Mouse (Mus musculus) brown adipose tissue, adult 24 weeks (tissue): ENCODE results near the gene Apbb1. TPM values are rescaled to one million over a fixed set of nuclear protein-coding genes. Genes with fewer than 3 reads are reported as not detected.

Experiments used
- H3K27ac ChIP-seq: fragments of 200-500 bp; replicated peaks from 2 replicates; pipeline ENCODE4 v1.5.1; 2012; ENCODE audit warnings: low read depth, mild to moderate bottlenecking, low read length
- H3K4me1 ChIP-seq: fragments of 200-500 bp; 2 replicates; pipeline ENCODE4 v1.6.1; 2012; ENCODE audit warnings: low read length, mixed read lengths; ENCODE audit not compliant: control insufficient read depth, insufficient read depth, insufficient read length
- H3K4me3 ChIP-seq: fragments of 200-500 bp; 2 replicates; pipeline ENCODE4 v1.5.1; 2012; ENCODE audit warnings: low read depth, mild to moderate bottlenecking, low read length, moderate library complexity; ENCODE audit not compliant: insufficient read depth
- polyA plus RNA-seq: library from polyadenylated mRNA; stranded (reverse); fragments of >200 nt; gene quantifications from 2 replicates; pipeline ENCODE4 v1.2.4, GENCODE M21; 2012; ENCODE audit not compliant: missing spikeins, insufficient read depth, insufficient read length

Gene Apbb1
- polyA plus RNA-seq, 1 experiment = 5.9 TPM

DNA sequence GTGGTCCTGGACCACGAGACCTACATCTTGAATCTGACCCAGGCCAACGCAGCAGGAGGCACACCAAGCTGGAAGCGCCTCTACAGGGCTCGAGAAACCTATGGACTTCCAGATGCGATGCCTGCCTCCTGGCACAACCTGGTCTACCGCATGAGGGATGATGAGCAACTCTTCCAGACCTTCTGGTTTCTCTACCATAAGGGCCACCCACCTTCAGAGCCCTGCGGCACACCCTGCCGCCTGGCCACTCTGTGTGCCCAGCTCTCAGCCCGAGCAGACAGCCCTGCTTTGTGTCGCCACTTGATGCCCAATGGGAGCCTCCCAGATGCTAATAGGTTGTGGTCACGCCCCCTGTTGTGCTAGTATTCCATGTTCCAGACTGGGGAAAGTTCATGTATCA lies 23.8 kb downstream of the Apbb1 start:
- Histone ChIP-seq H3K4me3 (no peak overlapping the region), H3K4me1 (0 out of 2 replicates have a peak, but pooled peaks cover 10% of the 10 kb centered on the region), H3K27ac (no peak overlapping the region)

DNA sequence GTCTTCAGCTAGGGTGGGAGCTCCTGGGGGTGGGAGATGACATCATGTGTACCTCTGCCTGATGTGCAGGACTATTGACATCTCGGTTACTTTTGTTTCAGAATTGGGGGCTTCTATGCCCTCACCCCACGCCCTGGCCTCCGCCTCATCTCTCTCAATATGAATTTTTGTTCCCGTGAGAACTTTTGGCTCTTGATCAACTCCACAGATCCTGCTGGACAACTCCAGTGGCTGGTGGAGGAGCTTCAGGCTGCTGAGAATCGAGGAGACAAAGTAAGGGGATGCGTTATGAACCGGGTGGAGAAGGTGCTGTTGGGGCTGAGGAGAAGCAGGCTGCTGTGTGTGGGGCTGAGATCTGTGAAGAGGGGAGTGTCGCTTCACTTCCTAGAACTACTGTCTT lies 25.0 kb downstream of the Apbb1 start:
- H3K4me3 ChIP-seq = no peak overlapping the region
- no peak overlapping the region for H3K27ac ChIP-seq
- H3K4me1 ChIP-seq = 0 out of 2 replicates have a peak, but pooled peaks cover 10% of the 10 kb centered on the region

DNA sequence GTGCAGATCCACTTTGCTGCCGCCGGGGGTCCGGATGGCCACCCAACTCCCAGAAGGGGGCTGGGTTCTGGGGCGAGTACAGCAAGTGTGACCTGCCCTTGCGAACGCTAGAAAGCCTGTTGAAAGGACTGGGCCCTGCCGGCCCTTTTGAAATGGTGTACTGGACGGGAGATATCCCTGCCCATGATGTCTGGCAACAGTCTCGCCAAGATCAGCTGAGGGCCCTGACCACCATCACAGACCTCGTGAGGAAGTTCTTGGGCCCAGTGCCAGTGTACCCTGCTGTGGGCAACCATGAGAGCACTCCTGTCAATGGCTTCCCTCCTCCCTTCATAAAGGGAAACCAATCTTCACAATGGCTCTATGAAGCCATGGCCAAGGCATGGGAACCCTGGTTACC lies 25.9 kb downstream of the Apbb1 start:
- H3K27ac ChIP-seq = no peak overlapping the region
- H3K4me3 ChIP-seq = peak overlapping the region; percentile 76; the same call in 1 of the 2 replicates
- 0 out of 2 replicates have a peak, but pooled peaks cover 10% of the 10 kb centered on the region for H3K4me1 ChIP-seq

DNA sequence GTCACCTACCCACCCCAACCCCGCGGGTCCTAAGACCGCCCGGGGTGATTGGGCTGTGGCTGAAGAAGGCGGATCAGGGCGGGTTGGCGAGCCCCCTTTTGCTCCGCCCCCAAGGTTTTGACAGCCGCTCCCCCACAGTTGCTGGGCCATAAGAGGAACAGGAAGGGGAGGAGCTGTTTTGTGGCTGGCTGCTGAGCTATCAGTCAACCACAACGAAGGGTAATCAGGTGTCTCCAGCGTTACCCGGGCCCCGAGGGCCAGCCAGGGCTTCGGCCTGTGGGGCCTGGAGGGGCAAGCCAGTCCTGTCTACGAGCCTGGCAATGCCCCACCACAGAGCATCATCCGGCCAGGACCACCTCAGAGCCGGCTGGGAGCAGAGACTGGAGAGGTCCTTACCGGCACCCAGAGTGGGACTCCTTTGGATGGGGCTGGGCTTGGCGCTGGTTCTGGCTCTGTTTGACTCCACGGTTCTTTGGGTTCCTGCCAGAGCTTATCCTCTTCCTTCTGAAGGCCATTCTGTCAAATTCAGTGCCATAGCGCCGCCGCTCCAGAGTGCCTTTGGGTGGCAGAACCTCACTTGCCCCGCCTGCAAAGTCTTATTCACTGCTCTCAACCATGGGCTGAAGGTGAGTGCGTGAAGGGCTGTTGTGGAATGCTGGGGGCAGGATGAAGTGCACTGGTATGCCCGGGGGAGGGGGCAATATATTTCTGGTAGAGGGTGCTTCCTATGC lies 27.1 kb downstream of the Apbb1 start, which contains the start of gene Smpd1:
Gene Smpd1, plus strand, starts transcription at position 149 of the 731 bp plus-strand sequence.
- Histone ChIP-seq H3K4me3 (peak within 1 kb of the TSS; percentile 76), H3K4me1 (0 out of 2 replicates have a peak, but pooled peaks cover 10% of the 10 kb centered on the region), H3K27ac (peak within 1 kb of the TSS; percentile 51)

DNA sequence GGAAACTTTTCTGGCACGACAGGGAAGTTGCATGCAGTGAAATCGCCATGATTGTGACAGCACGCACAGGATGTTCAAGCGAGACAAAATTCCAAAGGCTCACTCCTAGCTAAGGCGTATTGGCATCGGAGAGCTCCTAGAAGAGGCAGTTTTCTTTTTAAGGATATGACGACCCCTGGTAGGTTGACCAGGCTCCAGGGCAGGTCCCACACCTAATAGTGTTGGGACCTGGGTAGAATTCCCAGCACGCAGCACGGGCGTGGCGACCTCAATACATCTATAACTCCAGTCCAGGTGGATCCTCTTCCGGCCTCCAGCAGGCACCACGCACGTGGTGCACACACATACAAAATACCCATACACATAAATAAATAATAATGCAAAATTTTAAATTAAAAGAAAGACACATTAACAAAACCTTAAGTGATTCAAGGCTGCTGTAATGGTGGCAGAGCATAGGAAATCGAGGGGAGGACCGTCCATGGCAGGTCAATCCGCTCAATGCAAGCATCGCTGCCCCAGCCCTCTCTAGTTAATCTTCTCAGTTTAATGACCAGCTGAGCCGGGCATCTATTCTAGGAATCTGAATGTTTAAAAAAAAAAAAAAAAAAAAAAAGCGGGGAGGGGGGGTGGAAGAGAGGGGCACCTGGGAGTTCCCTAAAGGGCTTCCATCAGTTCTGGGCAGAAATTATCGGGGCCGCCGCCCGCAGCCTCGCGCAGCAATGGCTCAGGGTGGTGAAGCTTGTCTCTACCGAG lies 27.8 kb downstream of the Apbb1 start:
- 0 out of 2 replicates have a peak, but pooled peaks cover 10% of the 10 kb centered on the region for H3K4me1 ChIP-seq
- peak overlapping the region; percentile 76 for H3K4me3 ChIP-seq
- H3K27ac ChIP-seq = no peak overlapping the region; the same call in 1 of the 2 replicates

DNA sequence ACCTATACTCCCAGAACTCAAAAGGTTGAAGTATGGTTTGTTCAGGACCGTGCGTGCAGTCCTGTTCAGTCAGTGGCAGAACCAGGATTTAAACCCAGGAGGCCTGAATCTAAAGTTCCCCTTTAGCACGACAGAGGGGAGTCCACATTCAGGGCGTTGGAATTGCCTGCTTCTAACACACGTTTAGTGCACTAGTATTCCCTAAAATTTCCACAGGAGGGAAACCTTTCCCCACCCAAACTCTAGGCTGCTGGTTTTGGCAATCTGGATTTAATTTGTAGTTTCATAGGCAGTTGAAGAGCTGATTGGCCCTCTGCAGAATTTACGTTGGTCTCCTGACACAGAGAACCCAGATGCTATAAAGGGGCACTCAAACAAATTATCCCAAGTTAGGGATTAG lies 32.4 kb downstream of the Apbb1 start:
- Histone ChIP-seq H3K27ac (no peak overlapping the region), H3K4me1 (0 out of 2 replicates have a peak, but pooled peaks cover 4% of the 10 kb centered on the region)

DNA sequence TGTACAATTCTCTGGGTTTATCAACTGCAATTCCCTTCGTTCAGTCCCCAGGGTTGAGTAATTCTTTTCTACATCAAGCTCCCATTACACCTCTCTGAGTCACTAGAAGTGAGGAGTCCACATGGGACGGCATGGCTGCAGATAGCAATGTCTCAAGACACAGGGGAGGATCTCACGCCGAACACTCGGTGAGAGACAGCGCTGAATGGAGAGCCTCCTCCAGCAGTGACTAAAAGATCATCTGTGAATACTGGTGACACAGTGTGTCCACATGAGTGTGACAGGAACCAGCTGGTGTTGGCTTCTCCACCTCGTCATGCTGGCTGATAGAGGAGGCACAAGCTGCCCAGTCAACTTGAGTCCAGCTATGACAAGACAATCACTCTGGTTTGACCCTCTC lies 33.5 kb downstream of the Apbb1 start:
- no peak overlapping the region for H3K27ac ChIP-seq
- no peak overlapping the region for H3K4me3 ChIP-seq
- H3K4me1 ChIP-seq = no peaks in the 10 kb centered on the region

More for the DNA sequence above, 32.4 kb downstream of the Apbb1 start:
- H3K4me3 ChIP-seq = no peak overlapping the region

DNA sequence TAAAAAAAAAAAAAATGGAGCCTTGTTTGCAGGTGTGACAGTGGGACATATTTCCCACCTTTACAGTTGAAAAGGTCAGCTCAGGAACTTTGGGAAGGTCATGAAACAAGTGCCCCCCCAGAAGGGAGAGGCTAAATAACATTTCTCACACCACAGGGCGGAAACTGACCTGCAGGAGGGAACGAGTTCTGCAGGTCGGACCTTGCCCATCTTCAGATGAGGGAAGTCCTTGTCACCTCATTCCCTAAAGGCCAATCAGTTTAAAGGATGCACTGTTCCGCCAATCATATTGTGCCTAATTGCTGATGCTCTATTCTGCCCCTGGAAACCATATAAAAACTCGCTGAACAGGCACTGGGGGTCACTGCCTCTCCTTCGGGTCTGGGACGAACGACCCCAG lies 35.5 kb downstream of the Apbb1 start:
- Histone ChIP-seq H3K4me1 (no peaks in the 10 kb centered on the region), H3K4me3 (no peak overlapping the region), H3K27ac (no peak overlapping the region)

DNA sequence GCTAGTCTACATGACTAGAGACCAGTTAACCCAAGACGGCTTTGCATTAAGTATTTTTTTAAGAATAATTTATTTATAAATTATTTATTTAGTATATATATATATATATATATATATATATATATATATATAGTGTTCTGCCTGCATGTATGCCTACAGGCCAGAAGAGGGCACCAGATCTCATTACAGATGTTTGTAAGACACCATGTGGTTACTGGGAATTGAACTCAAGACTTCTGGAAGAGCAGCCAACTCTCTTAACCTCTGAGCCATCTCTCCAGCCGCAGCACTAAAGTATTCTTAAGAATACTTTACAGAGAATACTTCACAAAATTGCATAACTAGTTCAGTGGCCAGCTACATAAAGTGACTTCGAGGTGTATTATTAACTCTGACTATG lies 47.3 kb downstream of the Apbb1 start:
- no peak overlapping the region for H3K4me3 ChIP-seq
- H3K27ac ChIP-seq = no peak overlapping the region
- no peaks in the 10 kb centered on the region; the same call in 1 of the 2 replicates for H3K4me1 ChIP-seq

DNA sequence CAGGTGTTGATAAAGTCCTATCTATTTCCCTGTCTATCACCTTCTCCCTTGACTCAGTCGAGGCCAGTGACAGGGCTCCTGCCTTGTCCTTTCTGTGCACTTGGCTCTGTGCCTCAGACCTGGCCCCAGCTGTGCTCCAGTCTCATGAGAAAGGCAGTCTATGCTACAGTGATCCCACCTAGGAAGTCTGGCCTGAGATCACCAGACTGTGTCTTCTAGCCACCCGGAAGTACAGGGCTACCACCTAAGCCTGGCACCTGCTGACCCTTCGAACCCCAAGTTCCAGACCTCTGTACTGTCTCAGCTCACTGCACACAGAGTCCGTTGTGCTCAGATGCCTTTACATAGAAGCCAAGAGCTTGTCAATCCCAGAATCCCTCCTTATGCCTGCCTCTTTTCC lies 53.4 kb downstream of the Apbb1 start:
- Histone ChIP-seq H3K4me3 (no peak overlapping the region), H3K27ac (no peak overlapping the region), H3K4me1 (no peaks in the 10 kb centered on the region)

DNA sequence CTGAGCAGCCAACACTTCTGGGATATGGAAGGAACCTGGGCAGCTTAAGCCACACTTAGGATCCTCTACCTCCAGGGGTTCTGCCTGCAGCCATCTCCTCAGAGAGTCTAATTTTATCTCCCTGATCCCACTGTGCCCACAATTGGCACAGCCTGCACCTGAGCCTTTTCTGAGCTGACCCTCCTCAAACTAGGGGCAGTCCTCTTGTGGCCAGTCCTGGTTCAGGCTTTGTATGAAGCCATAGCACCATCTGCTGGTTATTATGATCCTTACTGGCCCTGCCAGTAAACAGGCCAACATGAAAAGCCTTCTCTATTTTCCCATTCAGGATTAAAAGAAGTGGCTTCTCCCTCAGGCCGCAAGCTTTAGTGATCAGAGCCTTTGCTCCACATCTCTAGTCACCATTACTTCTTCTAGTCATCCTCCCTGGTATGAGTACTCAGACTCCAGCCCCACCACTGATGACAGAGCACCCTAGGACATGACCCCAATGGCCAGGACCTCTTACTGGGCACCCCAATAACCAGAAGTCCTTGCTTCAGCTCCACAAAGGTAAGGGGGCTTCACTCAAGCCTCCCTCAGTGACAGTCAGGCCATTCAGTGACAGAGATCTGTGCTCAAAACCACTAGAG lies 54.0 kb downstream of the Apbb1 start:
- Histone ChIP-seq H3K4me1 (no peaks in the 10 kb centered on the region), H3K27ac (no peak overlapping the region), H3K4me3 (no peak overlapping the region)

DNA sequence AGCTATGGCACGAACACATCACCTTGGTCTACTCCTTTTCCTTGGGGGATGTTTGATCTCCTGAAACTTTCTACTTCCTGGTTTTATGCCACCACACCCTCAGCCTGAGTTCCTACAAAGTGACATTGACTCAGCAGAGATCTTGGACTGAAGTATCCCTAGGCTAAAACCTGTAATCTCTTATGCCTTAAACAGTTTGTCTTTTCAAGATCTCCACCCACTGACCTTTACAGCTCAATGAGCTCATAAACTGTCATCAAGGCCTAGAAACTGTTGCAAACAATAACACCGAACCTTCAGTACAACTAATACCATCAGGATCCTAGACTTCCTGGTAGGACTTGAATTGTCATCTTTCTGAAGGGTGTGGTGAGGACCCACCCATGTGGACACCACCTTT lies 57.2 kb downstream of the Apbb1 start:
- H3K27ac ChIP-seq = no peak overlapping the region

DNA sequence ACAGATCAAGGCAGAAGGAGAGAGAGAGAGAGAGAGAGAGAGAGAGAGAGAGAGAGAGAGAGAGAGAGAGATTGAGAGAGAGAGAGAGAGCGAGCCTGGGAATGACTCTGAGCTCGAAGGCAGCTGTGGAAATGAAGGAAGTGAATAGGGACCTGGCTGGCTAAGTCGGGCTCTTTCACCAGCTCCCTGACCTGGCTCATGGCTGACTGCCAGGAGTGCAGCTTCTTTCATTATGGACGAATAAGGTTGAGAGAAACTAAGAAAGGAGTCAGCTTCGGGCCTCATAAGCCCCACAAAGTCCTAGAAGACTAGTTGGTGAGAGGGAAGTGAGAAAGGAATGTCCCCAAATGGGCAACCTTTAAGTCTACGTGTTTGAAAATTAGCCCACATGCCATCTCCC lies 61.3 kb downstream of the Apbb1 start:
- no peak overlapping the region for H3K27ac ChIP-seq
- H3K4me3 ChIP-seq = no peak overlapping the region
- no peaks in the 10 kb centered on the region for H3K4me1 ChIP-seq

More for the DNA sequence above, 57.2 kb downstream of the Apbb1 start:
- H3K4me1 ChIP-seq = no peaks in the 10 kb centered on the region
- no peak overlapping the region for H3K4me3 ChIP-seq

DNA sequence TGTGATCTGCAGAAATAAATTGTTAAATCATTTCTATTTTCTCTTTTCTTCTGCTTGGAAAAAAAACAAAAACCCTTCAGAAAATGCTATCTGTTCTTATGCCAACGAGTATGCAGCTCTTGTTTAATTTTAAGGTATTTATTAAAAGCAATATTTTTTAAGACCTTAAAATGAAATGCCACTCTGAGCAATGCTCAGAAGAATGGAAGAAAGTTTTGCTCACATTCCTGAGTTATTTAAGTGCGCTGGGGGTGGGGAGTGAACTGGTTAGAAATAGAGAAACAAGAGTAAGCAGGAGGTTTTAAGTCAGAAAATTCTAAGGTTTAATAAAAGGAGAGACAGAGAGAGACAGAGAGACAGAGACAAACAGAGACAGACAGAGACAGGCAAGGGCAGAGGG lies 61.7 kb downstream of the Apbb1 start:
- Histone ChIP-seq H3K27ac (no peak overlapping the region), H3K4me1 (no peaks in the 10 kb centered on the region), H3K4me3 (no peak overlapping the region)

DNA sequence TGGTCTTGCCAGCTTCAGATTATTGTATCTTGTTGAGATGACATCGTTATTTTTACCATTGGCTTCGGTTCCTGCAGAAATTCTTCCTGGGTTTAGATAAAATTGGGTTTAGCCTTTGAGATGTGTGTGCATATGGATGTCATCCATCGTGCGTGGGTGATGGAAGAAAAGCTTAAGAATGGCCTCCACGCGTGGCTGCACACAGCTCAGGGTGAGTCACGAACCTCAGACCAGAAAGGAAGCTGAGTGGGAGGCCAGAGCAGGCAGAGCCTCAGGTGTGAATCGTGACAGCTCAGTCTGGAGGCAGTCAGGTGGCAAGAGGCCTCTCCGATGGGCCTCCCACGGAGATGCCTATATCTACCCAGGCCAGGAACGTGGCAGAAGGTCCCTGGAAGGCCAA lies 62.1 kb downstream of the Apbb1 start:
- Histone ChIP-seq H3K27ac (no peak overlapping the region), H3K4me1 (no peaks in the 10 kb centered on the region), H3K4me3 (no peak overlapping the region)
